ENCODE assay signal across 8 mouse cellular contexts in the genomic region with DNA sequence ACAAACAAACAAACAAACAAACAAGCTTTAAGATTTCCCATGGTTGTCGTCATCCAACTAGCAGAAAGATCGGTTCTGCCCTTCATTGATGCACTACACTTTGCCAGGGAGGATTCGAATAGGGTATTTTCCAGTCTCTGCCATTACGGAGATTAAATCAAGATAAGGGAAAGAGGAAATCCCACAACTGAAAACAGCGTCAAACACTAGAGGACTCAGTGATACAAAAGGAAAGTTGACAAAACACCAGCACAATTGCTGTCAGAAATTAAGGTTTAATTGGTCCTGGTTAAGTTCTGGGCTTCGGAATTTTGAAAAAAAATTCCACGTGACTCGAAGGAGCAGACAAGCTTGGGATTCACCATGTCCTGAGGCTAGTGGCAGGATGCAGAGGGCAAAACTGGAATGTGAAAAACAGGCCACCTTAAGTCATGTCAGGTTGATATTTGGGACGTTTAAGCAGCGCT. TPM values are rescaled to one million over a fixed set of nuclear protein-coding genes. Genes with fewer than 3 reads are reported as not detected.
DNase-seq lines count a peak whose midpoint lies in the region; ATAC-seq and TF ChIP-seq lines count a peak whose summit lies in the region.

No protein-coding gene starts in this region.

- no peak for TF ChIP-seq CTCF in heart, adult 2 months (IDR thresholded peaks at IDR 0.05)
- TF ChIP-seq CTCF in liver, postnatal 0 days (IDR thresholded peaks at IDR 0.05; ENCODE audit: low read depth): no peak

- WGBS in heart, adult 2 months: 5% methylated on average over 10 of the region's 10 CpGs
- WGBS in forebrain, embryonic 15.5 days: 22% methylated on average over 10 of the region's 10 CpGs
- WGBS in liver, postnatal 0 days (ENCODE audit: insufficient replicate concordance): 15% methylated on average over 10 of the region's 10 CpGs

- peaks cover 2% of the 10 kb centered on the region for H3K79me2 ChIP-seq in heart, adult 2 months (replicated peaks; ENCODE audit: control insufficient read depth, insufficient read depth, low read length)

- H3K27me3 ChIP-seq in heart, adult 2 months (ENCODE audit: control insufficient read depth, insufficient read depth, low read length): no peaks in the 10 kb centered on the region
- 0 out of 2 replicates have a peak, but pooled peaks cover 3% of the 10 kb centered on the region for H3K27me3 ChIP-seq in forebrain, embryonic 15.5 days
- H3K27me3 ChIP-seq in liver, postnatal 0 days (ENCODE audit: insufficient read depth, low read length): no peaks in the 10 kb centered on the region

- H3K4me3 ChIP-seq in heart, adult 2 months: peak overlapping the region; percentile 69
- peak overlapping the region; percentile 82 for H3K4me3 ChIP-seq in forebrain, embryonic 15.5 days
- peak overlapping the region; percentile 86 for H3K4me3 ChIP-seq in liver, postnatal 0 days (ENCODE audit: low read depth, low read length)

- peak overlapping the region; percentile 98 for H3K4me2 ChIP-seq in forebrain, embryonic 15.5 days (replicated peaks)
- H3K4me2 ChIP-seq in liver, postnatal 0 days (ENCODE audit: low read depth, low read length): peak overlapping the region; percentile 97

- no peak; the same call in 1 of the 2 replicates for TF ChIP-seq POLR2A in heart, adult 2 months (IDR thresholded peaks at IDR 0.05; ENCODE audit: insufficient read depth, low read depth, low read length)

- TF ChIP-seq EP300 in heart, adult 2 months (IDR thresholded peaks at IDR 0.05; ENCODE audit: insufficient read depth, low read depth, low read length): no peak
- TF ChIP-seq EP300 in liver, postnatal 0 days (IDR thresholded peaks at IDR 0.05; ENCODE audit: low read depth): no peak

- H3K4me1 ChIP-seq in heart, adult 2 months (ENCODE audit: control insufficient read depth, insufficient read depth, low read length): peaks cover 4% of the 10 kb centered on the region
- H3K4me1 ChIP-seq in forebrain, embryonic 15.5 days: peaks cover 19% of the 10 kb centered on the region
- peaks cover 18% of the 10 kb centered on the region for H3K4me1 ChIP-seq in liver, postnatal 0 days (ENCODE audit: insufficient read depth)

- DNase-seq in heart, adult 2 months: no peak
- no peak for DNase-seq in heart, adult 18-20 months
- no peak for DNase-seq in liver, postnatal 0 days
- no peak for DNase-seq in ovary, adult 18-20 months (ENCODE audit: low spot score)
- DNase-seq in ovary, postnatal 36 days (ENCODE audit: low spot score): no peak
- DNase-seq in urinary bladder, adult 2 months (ENCODE audit: low spot score): no peak

- H3K36me3 ChIP-seq in heart, adult 2 months (ENCODE audit: control insufficient read depth, insufficient read depth, low read length): no peaks in the 10 kb centered on the region
- peaks cover 27% of the 10 kb centered on the region for H3K36me3 ChIP-seq in forebrain, embryonic 15.5 days
- H3K36me3 ChIP-seq in liver, postnatal 0 days (replicated peaks; ENCODE audit: insufficient read depth, low read length): peaks cover 26% of the 10 kb centered on the region

- no peaks in the 10 kb centered on the region for H3K9me3 ChIP-seq in forebrain, embryonic 15.5 days
- H3K9me3 ChIP-seq in liver, postnatal 0 days (ENCODE audit: low read length): no peaks in the 10 kb centered on the region

- H3K27ac ChIP-seq in heart, adult 2 months: peak overlapping the region; percentile 84
- peak overlapping the region; percentile 85 for H3K27ac ChIP-seq in forebrain, embryonic 15.5 days (replicated peaks)
- peak overlapping the region; percentile 91 for H3K27ac ChIP-seq in liver, postnatal 0 days (ENCODE audit: low read depth)

- ATAC-seq in CD4-positive, CD25-positive, alpha-beta regulatory T cell, adult 4 months: peak; percentile 52
- peak; percentile 12; the same call in 1 of the 2 replicates for ATAC-seq in forebrain, embryonic 15.5 days (replicated peaks)
- no peak for ATAC-seq in liver, postnatal 0 days

- peak overlapping the region; percentile 84 for H3K9ac ChIP-seq in heart, adult 2 months (ENCODE audit: low read depth, low read length)
- peak overlapping the region; percentile 81 for H3K9ac ChIP-seq in forebrain, embryonic 15.5 days (replicated peaks)
- peak overlapping the region; percentile 80 for H3K9ac ChIP-seq in liver, postnatal 0 days (replicated peaks)

- intact Hi-C loops in heart, adult 2 months (cut with DNase I): no loop called here

RNA-seq across cellular contexts. Expression of gene Gtf3a, which starts 0.4 kb away (rescaled TPM):
- total RNA-seq in heart, adult 2 months (2021): 10 to 100 TPM; 18.4 to 19.2 TPM
- polyA plus RNA-seq in heart, adult 2 months (2012; rRNA removed): 19.2 and 23.0 TPM in 2 replicates
- 10 to 100 TPM; 17.0 to 21.8 TPM for total RNA-seq in heart, adult 18-20 months (2021)
- polyA plus RNA-seq in CD4-positive, CD25-positive, alpha-beta regulatory T cell, adult 4 months (2017; shearing (Covaris generic)): 10 to 100 TPM; 26.2 to 30.5 TPM
- 123 and 124 TPM in 2 replicates for polyA plus RNA-seq in forebrain, embryonic 15.5 days (2015; fragmentation: Nextera tagmentation; extraction: Ambion mirVana)
- polyA plus RNA-seq in liver, postnatal 0 days (2015; fragmentation: Nextera tagmentation; extraction: Ambion mirVana): 31.6 and 33.5 TPM in 2 replicates
- polyA plus RNA-seq in urinary bladder, adult 2 months (2012; rRNA removed): 55.9 and 60.5 TPM in 2 replicates

RNA-seq across cellular contexts. Expression of gene Mtif3, which starts 15.5 kb away (rescaled TPM):
- total RNA-seq in heart, adult 2 months (2021): 10 to 100 TPM; 21.0 to 23.3 TPM
- polyA plus RNA-seq in heart, adult 2 months (2012; rRNA removed): 12.2 and 18.1 TPM in 2 replicates
- 10 to 100 TPM; 26.8 to 29.4 TPM for total RNA-seq in heart, adult 18-20 months (2021)
- polyA plus RNA-seq in CD4-positive, CD25-positive, alpha-beta regulatory T cell, adult 4 months (2017; shearing (Covaris generic)): 10 to 100 TPM; 49.1 to 52.4 TPM
- 28.7 and 32.7 TPM in 2 replicates for polyA plus RNA-seq in forebrain, embryonic 15.5 days (2015; fragmentation: Nextera tagmentation; extraction: Ambion mirVana)
- 12.5 and 12.7 TPM in 2 replicates for polyA plus RNA-seq in liver, postnatal 0 days (2015; fragmentation: Nextera tagmentation; extraction: Ambion mirVana)
- polyA plus RNA-seq in urinary bladder, adult 2 months (2012; rRNA removed): 20.7 and 22.0 TPM in 2 replicates
